Mouse (Mus musculus): ENCODE results near the gene Prlr.

- TF ChIP-seq POLR2A (IDR thresholded peaks at IDR 0.05; ENCODE audit: low read depth, low read length) (no peak), CTCF (IDR thresholded peaks at IDR 0.05; ENCODE audit: extremely low read depth, insufficient read depth, insufficient read length, insufficient replicate concordance) (no peak)
Observed at GRCm38 (mm10) chr15:10358039-10358948, 181.3 kb downstream of the Prlr start, which contains the start of gene Agxt2.

All from spleen, adult 2 months (tissue).